Mouse (Mus musculus) heart, postnatal 36 days (tissue): ENCODE data around the gene Hist1h2bl. TPM values are rescaled to one million over a fixed set of nuclear protein-coding genes. Genes with fewer than 3 reads are reported as not detected.

Experiments
- microRNA-seq, 2 experiments: library from miRNA; unstranded; fragments of <30 nt; microRNA quantifications; one replicate each; pipeline ENCODE4 v1.2.0; 2021; ENCODE audit warnings: borderline number of aligned reads in 2 of 2
- total RNA-seq, 2 experiments: library from RNA; stranded (reverse); gene quantifications; 2 replicates each; pipeline ENCODE4 v1.2.3; 2021

The Hist1h2bl gene
- total RNA-seq, 2 experiments from 2014 or later = 18.0 to 27.4 TPM

Small RNA genes lying within 50 kb of the gene (microRNA-seq; reads per million reads assigned to microRNA genes)
- gene Gm44357 (0 reads per million in 2 experiments), gene Gm44367 (0 reads per million in 2 experiments), gene Gm44454 (0 reads per million in 2 experiments)

Other genes with a start within 250 kb of the Hist1h2bl start
- under 1 TPM; 0.67 to 0.76 TPM for gene Nkapl, start 247.6 kb downstream of the Hist1h2bl start, total RNA-seq
- gene Zkscan4, start 237.2 kb downstream of the Hist1h2bl start, total RNA-seq = 1 to 10 TPM; 1.2 to 1.5 TPM
- gene Gm10065, start 236.7 kb downstream of the Hist1h2bl start, total RNA-seq = not detected
- gene AK157302, start 220.9 kb downstream of the Hist1h2bl start, total RNA-seq = 10 to 100 TPM; 26.5 to 28.1 TPM
- gene Gm11273, start 214.7 kb downstream of the Hist1h2bl start, total RNA-seq = 100 to 1,000 TPM; 247 to 265 TPM
- gene Zkscan8, start 185.0 kb downstream of the Hist1h2bl start, total RNA-seq = 10 to 100 TPM in 1 of 2 experiments, 1 to 10 TPM in 1; 9.0 to 14.6 TPM
- gene Olfr1366, start 173.3 kb downstream of the Hist1h2bl start, total RNA-seq = not detected
- gene Olfr1535, start 156.2 kb downstream of the Hist1h2bl start, total RNA-seq = not detected
- gene Olfr1364, start 134.4 kb downstream of the Hist1h2bl start, total RNA-seq = not detected
- not detected for gene Olfr1362, start 102.1 kb downstream of the Hist1h2bl start, total RNA-seq
- gene Olfr11, start 73.6 kb downstream of the Hist1h2bl start, total RNA-seq = not detected
- gene Olfr1361, start 52.8 kb downstream of the Hist1h2bl start, total RNA-seq = not detected
- gene Olfr1360, start 38.7 kb downstream of the Hist1h2bl start, total RNA-seq = not detected
- not detected for gene Olfr1359, start 18.0 kb downstream of the Hist1h2bl start, total RNA-seq
- 10 to 100 TPM; 28.5 to 39.8 TPM for gene Hist1h2ai, start 279 bp upstream of the Hist1h2bl start, total RNA-seq
- gene Hist1h3h, start 1.5 kb upstream of the Hist1h2bl start, total RNA-seq = 10 to 100 TPM; 22.0 to 36.5 TPM
- gene Hist1h2bm, start 5.9 kb upstream of the Hist1h2bl start, total RNA-seq = 1 to 10 TPM; 4.9 to 5.1 TPM
- gene Hist1h4j, start 18.9 kb upstream of the Hist1h2bl start, total RNA-seq = 1 to 10 TPM; 3.6 to 4.6 TPM
- 10 to 100 TPM; 52.5 to 54.1 TPM for gene Hist1h4k, start 34.4 kb upstream of the Hist1h2bl start, total RNA-seq
- 1 to 10 TPM; 9.0 to 9.3 TPM for gene Hist1h2ak, start 37.7 kb upstream of the Hist1h2bl start, total RNA-seq
- 10 to 100 TPM; 11.8 to 13.3 TPM for gene Hist1h2bn, start 38.0 kb upstream of the Hist1h2bl start, total RNA-seq
- gene Hist1h1b, start 64.5 kb upstream of the Hist1h2bl start, total RNA-seq = 10 to 100 TPM in 1 of 2 experiments, 1 to 10 TPM in 1; 9.8 to 10.6 TPM
- gene Hist1h3i, start 67.2 kb upstream of the Hist1h2bl start, total RNA-seq = 10 to 100 TPM; 22.6 to 23.7 TPM
- 1 to 10 TPM; 1.0 to 2.1 TPM for gene Hist1h2an, start 71.1 kb upstream of the Hist1h2bl start, total RNA-seq
- gene Hist1h2bp, start 71.3 kb upstream of the Hist1h2bl start, total RNA-seq = 1 to 10 TPM; 5.4 to 5.7 TPM
- 10 to 100 TPM; 35.1 to 36.5 TPM for gene Hist1h2bq, start 94.1 kb upstream of the Hist1h2bl start, total RNA-seq
- gene Hist1h2ao, start 94.3 kb upstream of the Hist1h2bl start, total RNA-seq = not detected
- 10 to 100 TPM; 61.3 to 84.6 TPM for gene Hist1h4m, start 95.6 kb upstream of the Hist1h2bl start, total RNA-seq
- 1 to 10 TPM; 4.7 to 7.4 TPM for gene Hist1h4n, start 116.1 kb upstream of the Hist1h2bl start, total RNA-seq
- gene Hist1h2ap, start 117.4 kb upstream of the Hist1h2bl start, total RNA-seq = 10 to 100 TPM; 27.2 to 33.8 TPM
- 10 to 100 TPM; 35.2 to 36.8 TPM for gene Hist1h2br, start 117.6 kb upstream of the Hist1h2bl start, total RNA-seq
- under 1 TPM; 0.97 to 0.98 TPM for gene Zfp184, start 229.0 kb upstream of the Hist1h2bl start, total RNA-seq